Mouse (Mus musculus): ENCODE data around the gene Nacc2. TPM values are rescaled to one million over a fixed set of nuclear protein-coding genes. Genes with fewer than 3 reads are reported as not detected.

Gene Nacc2
- polyA plus RNA-seq, 1 experiment from 2014 or later, result 6.6 TPM

DNA sequence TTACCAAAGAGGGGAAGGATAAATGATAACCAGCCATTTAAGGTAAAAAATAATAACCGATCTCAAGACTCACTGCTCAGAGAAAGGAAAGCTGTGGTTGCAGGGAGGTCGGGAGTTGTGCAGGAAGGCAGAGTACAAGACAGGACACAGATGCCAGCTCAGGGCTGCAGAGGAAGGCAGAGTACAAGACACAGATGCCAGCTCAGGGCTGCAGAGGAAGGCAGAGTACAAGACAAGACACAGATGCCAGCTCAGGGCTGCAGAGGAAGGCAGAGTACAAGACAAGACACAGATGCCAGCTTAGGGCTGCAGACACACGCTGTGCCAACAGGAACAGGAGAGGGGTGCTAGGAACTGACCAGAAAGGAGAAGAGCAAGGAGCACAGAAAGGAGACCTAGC lies 42.2 kb downstream of the Nacc2 start:
- no peak for ATAC-seq (ENCODE audit: low FRiP score, low TSS enrichment)
- 87% methylated on average over 3 of the region's 3 CpGs for WGBS
- Histone ChIP-seq H3K4me1 (ENCODE audit: control insufficient read depth, insufficient read depth, low read length) (no peaks in the 10 kb centered on the region), H3K9ac (ENCODE audit: low read depth, low read length) (no peak overlapping the region), H3K4me2 (replicated peaks; ENCODE audit: low read depth, low read length) (no peak overlapping the region), H3K4me3 (ENCODE audit: low read length) (no peak overlapping the region), H3K27ac (ENCODE audit: low read depth, low read length) (no peak overlapping the region), H3K9me3 (ENCODE audit: control insufficient read depth, low read length) (no peaks in the 10 kb centered on the region), H3K36me3 (ENCODE audit: control insufficient read depth, insufficient read depth, low read length) (no peaks in the 10 kb centered on the region), H3K27me3 (ENCODE audit: control insufficient read depth, insufficient read depth, low read length) (no peaks in the 10 kb centered on the region)

DNA sequence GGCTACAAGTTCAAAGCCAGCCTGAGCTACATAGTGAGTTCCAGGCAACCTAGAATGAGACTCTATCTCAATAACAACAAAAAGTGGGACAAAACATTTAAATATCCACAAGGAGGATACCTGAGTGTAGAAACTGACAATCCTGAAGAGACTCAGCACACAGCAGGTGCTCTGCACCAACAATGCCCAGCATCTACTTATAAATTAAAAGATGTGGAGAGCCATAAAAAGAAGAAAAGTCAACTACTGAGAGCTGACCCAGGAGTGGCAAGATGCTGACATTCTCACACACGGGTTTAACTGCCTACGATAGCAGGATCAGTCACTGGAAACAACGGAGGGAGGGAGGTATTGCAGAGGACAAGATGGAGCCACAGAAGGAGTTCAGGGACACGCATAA lies 43.6 kb downstream of the Nacc2 start:
- 61% methylated on average over 4 of the region's 4 CpGs for WGBS
- ATAC-seq (ENCODE audit: low FRiP score, low TSS enrichment), result no peak

DNA sequence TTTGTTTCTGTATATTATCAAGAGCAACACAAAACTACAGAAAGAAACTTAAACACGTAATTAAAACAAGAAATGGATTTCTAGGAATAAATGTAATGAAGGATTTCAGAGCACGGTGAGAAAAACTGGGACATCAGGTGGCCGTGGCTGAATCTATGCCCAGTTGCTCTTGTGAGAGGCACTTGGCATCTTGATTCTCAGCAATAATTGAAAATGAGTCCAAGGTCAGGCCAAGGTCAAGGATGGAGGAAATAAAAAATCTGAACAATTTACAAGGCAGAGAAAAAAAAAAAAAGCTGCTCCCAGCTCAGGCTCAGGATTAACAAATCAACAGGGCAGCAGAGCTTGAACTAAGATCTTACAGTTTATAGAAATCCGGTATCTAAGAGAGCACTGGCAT lies 46.0 kb downstream of the Nacc2 start:
- ATAC-seq (ENCODE audit: low FRiP score, low TSS enrichment), result no peak
- Histone ChIP-seq H3K4me3 (ENCODE audit: low read length) (no peak overlapping the region), H3K4me2 (replicated peaks; ENCODE audit: low read depth, low read length) (no peak overlapping the region), H3K27me3 (ENCODE audit: control insufficient read depth, insufficient read depth, low read length) (no peaks in the 10 kb centered on the region), H3K9ac (ENCODE audit: low read depth, low read length) (no peak overlapping the region), H3K27ac (ENCODE audit: low read depth, low read length) (no peak overlapping the region), H3K36me3 (ENCODE audit: control insufficient read depth, insufficient read depth, low read length) (no peaks in the 10 kb centered on the region), H3K9me3 (ENCODE audit: control insufficient read depth, low read length) (no peaks in the 10 kb centered on the region), H3K4me1 (ENCODE audit: control insufficient read depth, insufficient read depth, low read length) (no peaks in the 10 kb centered on the region)
- 79% methylated on average over 4 of the region's 4 CpGs for WGBS

More for the DNA sequence above, 43.6 kb downstream of the Nacc2 start:
- Histone ChIP-seq H3K27me3 (ENCODE audit: control insufficient read depth, insufficient read depth, low read length) (no peaks in the 10 kb centered on the region), H3K36me3 (ENCODE audit: control insufficient read depth, insufficient read depth, low read length) (no peaks in the 10 kb centered on the region), H3K9me3 (ENCODE audit: control insufficient read depth, low read length) (no peaks in the 10 kb centered on the region), H3K4me1 (ENCODE audit: control insufficient read depth, insufficient read depth, low read length) (no peaks in the 10 kb centered on the region), H3K9ac (ENCODE audit: low read depth, low read length) (no peak overlapping the region), H3K27ac (ENCODE audit: low read depth, low read length) (no peak overlapping the region), H3K4me3 (ENCODE audit: low read length) (no peak overlapping the region), H3K4me2 (replicated peaks; ENCODE audit: low read depth, low read length) (no peak overlapping the region)

DNA sequence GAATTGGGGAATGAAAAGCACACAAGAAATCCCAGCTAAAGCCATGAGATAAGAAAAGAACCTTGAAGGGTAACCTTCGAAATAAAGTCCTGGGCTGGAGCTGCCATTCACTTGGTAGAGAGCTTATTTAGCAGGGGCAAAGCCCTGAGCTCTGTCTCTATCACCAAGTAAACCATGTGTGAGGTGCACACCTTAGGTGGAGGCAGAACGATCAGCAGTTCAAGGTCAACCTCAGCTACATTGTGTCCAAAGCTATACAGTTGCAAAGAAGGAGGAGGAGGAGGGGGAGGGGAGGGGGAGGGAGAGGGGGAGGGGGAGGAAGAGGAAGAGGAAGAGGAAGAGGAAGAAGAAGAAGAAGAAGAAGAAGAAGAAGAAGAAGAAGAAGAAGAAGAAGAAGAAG lies 46.9 kb downstream of the Nacc2 start:
- 90% methylated on average over 2 of the region's 2 CpGs for WGBS

DNA sequence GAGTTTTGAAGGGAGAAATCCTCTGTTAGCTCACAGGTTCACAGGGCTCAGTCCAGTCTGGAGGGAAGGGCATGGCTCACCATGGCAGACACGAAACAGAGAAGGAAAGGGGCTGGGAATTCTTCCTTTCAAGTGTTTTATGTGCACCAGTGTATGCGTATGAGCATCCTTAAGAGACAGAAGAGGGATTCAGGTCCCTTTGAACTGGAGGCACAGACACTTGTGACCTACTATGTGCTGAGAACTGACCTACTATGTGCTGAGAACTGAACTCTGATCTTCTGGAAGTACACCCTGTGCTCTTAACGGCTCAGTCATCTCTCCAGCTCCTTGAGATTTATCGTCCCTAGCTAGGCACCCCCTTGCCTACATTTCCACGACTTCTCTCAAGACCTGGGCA lies 48.5 kb downstream of the Nacc2 start:
- no peak overlapping the region for H3K4me3 ChIP-seq (ENCODE audit: low read length)
- no peak for ATAC-seq (ENCODE audit: low FRiP score, low TSS enrichment)
- no peaks in the 10 kb centered on the region for H3K4me1 ChIP-seq (ENCODE audit: control insufficient read depth, insufficient read depth, low read length)
- no peak overlapping the region for H3K9ac ChIP-seq (ENCODE audit: low read depth, low read length)
- 94% methylated on average over 5 of the region's 5 CpGs for WGBS
- H3K9me3 ChIP-seq (ENCODE audit: control insufficient read depth, low read length), result no peaks in the 10 kb centered on the region
- no peak overlapping the region for H3K27ac ChIP-seq (ENCODE audit: low read depth, low read length)
- no peaks in the 10 kb centered on the region for H3K27me3 ChIP-seq (ENCODE audit: control insufficient read depth, insufficient read depth, low read length)
- H3K4me2 ChIP-seq (replicated peaks; ENCODE audit: low read depth, low read length), result no peak overlapping the region
- H3K36me3 ChIP-seq (ENCODE audit: control insufficient read depth, insufficient read depth, low read length), result no peaks in the 10 kb centered on the region

More for the DNA sequence above, 46.9 kb downstream of the Nacc2 start:
- Histone ChIP-seq H3K4me2 (replicated peaks; ENCODE audit: low read depth, low read length) (no peak overlapping the region), H3K9ac (ENCODE audit: low read depth, low read length) (no peak overlapping the region), H3K9me3 (ENCODE audit: control insufficient read depth, low read length) (no peaks in the 10 kb centered on the region), H3K27me3 (ENCODE audit: control insufficient read depth, insufficient read depth, low read length) (no peaks in the 10 kb centered on the region), H3K36me3 (ENCODE audit: control insufficient read depth, insufficient read depth, low read length) (no peaks in the 10 kb centered on the region), H3K4me1 (ENCODE audit: control insufficient read depth, insufficient read depth, low read length) (no peaks in the 10 kb centered on the region), H3K4me3 (ENCODE audit: low read length) (no peak overlapping the region), H3K27ac (ENCODE audit: low read depth, low read length) (no peak overlapping the region)
- no peak for ATAC-seq (ENCODE audit: low FRiP score, low TSS enrichment)

DNA sequence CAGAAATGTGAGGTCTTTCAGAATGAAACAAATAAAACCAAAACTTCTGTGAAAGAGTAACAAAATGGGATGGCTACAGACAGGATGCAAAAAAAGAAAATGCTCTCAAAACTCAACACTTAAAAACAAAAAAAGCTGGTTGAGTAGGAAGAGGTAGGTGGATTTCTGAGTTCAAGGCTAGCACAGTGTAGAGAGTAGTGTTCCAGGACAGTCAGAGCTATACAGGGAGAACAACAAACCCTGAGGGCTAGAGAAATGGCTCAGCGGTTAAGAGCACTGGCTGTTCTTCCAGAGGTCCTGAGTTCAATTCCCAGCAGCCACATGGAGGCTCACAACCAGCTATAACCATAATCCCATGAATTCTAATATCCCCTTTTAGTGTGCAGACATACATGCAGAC lies 54.4 kb downstream of the Nacc2 start:
- Histone ChIP-seq H3K27me3 (ENCODE audit: control insufficient read depth, insufficient read depth, low read length) (no peaks in the 10 kb centered on the region), H3K27ac (ENCODE audit: low read depth, low read length) (no peak overlapping the region), H3K9me3 (ENCODE audit: control insufficient read depth, low read length) (no peaks in the 10 kb centered on the region), H3K4me1 (ENCODE audit: control insufficient read depth, insufficient read depth, low read length) (no peaks in the 10 kb centered on the region), H3K9ac (ENCODE audit: low read depth, low read length) (no peak overlapping the region), H3K4me3 (ENCODE audit: low read length) (no peak overlapping the region), H3K36me3 (ENCODE audit: control insufficient read depth, insufficient read depth, low read length) (no peaks in the 10 kb centered on the region), H3K4me2 (replicated peaks; ENCODE audit: low read depth, low read length) (no peak overlapping the region)
- 76% methylated on average over 1 of the region's 1 CpGs for WGBS
- no peak for ATAC-seq (ENCODE audit: low FRiP score, low TSS enrichment)

DNA sequence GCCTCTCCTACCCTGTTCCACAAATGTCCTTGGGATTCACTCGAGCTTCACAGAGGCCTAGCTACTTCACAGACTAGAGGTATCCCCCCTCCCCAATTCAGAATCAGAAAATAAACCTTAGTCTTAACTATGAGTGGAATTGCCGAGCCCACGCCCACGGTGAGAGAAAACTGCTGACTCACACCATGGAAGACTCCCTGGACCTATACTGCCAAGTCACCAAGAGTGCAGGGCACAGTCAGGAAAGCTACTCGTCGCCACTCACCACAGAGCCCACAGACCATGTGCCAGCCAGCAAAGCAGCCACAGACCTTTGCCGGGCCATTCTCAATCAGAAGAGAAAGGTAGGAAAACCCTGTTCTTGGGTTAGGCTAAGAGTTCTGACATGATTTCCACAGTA lies 54.8 kb downstream of the Nacc2 start:
- no peak for ATAC-seq (ENCODE audit: low FRiP score, low TSS enrichment)
- Histone ChIP-seq H3K9me3 (ENCODE audit: control insufficient read depth, low read length) (no peaks in the 10 kb centered on the region), H3K36me3 (ENCODE audit: control insufficient read depth, insufficient read depth, low read length) (no peaks in the 10 kb centered on the region), H3K9ac (ENCODE audit: low read depth, low read length) (no peak overlapping the region), H3K4me3 (ENCODE audit: low read length) (no peak overlapping the region), H3K4me1 (ENCODE audit: control insufficient read depth, insufficient read depth, low read length) (no peaks in the 10 kb centered on the region), H3K27ac (ENCODE audit: low read depth, low read length) (no peak overlapping the region), H3K4me2 (replicated peaks; ENCODE audit: low read depth, low read length) (no peak overlapping the region), H3K27me3 (ENCODE audit: control insufficient read depth, insufficient read depth, low read length) (no peaks in the 10 kb centered on the region)
- 77% methylated on average over 7 of the region's 7 CpGs for WGBS

DNA sequence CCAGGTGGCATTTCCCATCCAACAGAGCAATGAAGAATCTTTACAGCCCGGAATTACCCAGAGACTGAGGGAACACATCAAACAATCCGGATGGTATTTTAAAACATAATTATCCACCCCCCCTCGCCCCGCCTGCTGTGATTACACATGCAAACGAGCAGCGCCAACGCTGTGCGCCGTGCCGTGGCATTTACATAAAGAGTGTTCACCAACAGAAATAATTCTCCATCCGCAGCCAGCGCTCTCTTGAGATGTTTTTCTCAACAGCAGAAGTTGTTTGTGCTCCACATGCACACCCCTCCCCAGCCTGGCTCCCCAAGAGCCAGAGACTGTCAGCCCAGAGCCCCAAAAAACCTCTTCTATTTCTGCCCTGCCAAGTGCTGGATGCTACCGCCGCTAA lies 56.5 kb downstream of the Nacc2 start:
- 0 out of 2 replicates have a peak, but pooled peaks cover 3% of the 10 kb centered on the region for H3K4me1 ChIP-seq (ENCODE audit: control insufficient read depth, insufficient read depth, low read length)
- no peak for ATAC-seq (ENCODE audit: low FRiP score, low TSS enrichment)
- no peak overlapping the region for H3K4me3 ChIP-seq (ENCODE audit: low read length)
- no peaks in the 10 kb centered on the region for H3K9me3 ChIP-seq (ENCODE audit: control insufficient read depth, low read length)
- H3K27me3 ChIP-seq (ENCODE audit: control insufficient read depth, insufficient read depth, low read length), result no peaks in the 10 kb centered on the region
- no peaks in the 10 kb centered on the region for H3K36me3 ChIP-seq (ENCODE audit: control insufficient read depth, insufficient read depth, low read length)
- H3K27ac ChIP-seq (ENCODE audit: low read depth, low read length), result no peak overlapping the region
- WGBS, result 49% methylated on average over 14 of the region's 14 CpGs
- H3K4me2 ChIP-seq (replicated peaks; ENCODE audit: low read depth, low read length), result no peak overlapping the region
- H3K9ac ChIP-seq (ENCODE audit: low read depth, low read length), result no peak overlapping the region

DNA sequence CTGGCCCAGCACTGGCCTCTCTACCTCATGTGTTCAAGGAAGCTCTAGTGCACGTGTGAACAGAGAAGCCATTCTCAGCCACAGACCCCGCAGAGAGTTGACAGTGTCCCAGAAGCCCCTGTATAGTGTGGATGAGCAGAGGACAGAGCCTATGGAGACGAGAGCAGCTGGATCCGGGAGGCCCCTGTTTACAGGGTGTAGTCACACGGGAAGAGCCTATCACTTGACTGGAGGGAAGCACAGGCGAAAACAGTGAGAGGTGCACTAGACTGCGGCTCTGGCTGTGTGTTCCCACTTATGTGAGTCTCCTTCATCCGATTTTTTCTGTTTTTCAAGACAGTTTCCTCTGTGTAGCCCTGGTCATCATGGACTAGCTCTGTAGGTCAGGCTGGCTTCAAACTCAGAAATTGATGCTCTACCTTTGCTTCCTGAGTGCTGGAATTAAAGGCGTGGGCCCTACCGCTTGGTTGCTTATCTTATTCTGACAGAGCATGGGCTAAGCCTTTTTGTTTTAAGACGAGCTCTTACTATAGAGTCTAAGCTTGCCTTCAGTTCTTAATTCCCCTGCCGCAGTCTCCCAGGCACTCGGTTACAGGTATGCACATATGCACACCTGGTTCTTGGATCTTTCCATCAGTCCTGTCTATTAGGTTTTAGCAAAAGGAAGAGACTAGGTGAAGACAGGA lies 60.1 kb downstream of the Nacc2 start:
- H3K4me1 ChIP-seq (ENCODE audit: control insufficient read depth, insufficient read depth, low read length), result 0 out of 2 replicates have a peak, but pooled peaks cover 3% of the 10 kb centered on the region
- H3K27me3 ChIP-seq (ENCODE audit: control insufficient read depth, insufficient read depth, low read length), result no peaks in the 10 kb centered on the region
- H3K9me3 ChIP-seq (ENCODE audit: control insufficient read depth, low read length), result no peaks in the 10 kb centered on the region
- ATAC-seq (ENCODE audit: low FRiP score, low TSS enrichment), result no peak
- no peak overlapping the region for H3K27ac ChIP-seq (ENCODE audit: low read depth, low read length)
- H3K36me3 ChIP-seq (ENCODE audit: control insufficient read depth, insufficient read depth, low read length), result no peaks in the 10 kb centered on the region
- 79% methylated on average over 13 of the region's 13 CpGs for WGBS
- H3K4me2 ChIP-seq (replicated peaks; ENCODE audit: low read depth, low read length), result no peak overlapping the region
- no peak overlapping the region for H3K4me3 ChIP-seq (ENCODE audit: low read length)
- no peak overlapping the region for H3K9ac ChIP-seq (ENCODE audit: low read depth, low read length)
